Comparison of ENCODE assay signal across 15 mouse cellular contexts in the genomic region with DNA sequence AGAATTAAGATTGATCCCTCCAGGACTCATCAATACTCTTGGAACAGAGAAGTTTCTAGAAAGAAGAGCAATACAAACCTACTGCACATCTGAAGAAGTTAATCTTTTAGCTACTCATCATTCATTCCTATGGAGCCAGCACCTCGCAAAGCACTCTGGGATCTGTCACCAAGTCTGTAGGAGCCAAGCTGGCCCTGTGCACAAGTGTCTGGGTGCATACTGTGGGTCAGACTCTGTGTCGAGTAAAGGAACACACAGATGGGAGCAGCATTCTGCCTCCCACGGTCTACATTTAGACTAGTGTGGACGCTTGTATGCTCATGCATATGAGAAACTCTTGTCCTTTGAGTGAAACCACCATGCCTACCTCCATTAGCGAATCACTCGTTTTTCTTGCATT.
"Had no signal": no experiment of that assay in that cellular context is flagged by ENCODE, and none has a peak within 500 bp of the region (broad histone marks: within the 10 kb centered on the region; RNA-seq: fewer than 3 reads in every experiment).

No protein-coding gene starts in this region.

- H3K4me1 ChIP-seq: midbrain, embryonic 10.5 days; midbrain, embryonic 12.5 days; neural tube, embryonic 13.5 days; neural tube, embryonic 15.5 days; stomach, embryonic 15.5 days had no signal

- H3K27me3 ChIP-seq: midbrain, embryonic 12.5 days; neural tube, embryonic 13.5 days; neural tube, embryonic 15.5 days; stomach, embryonic 15.5 days had no signal

- H3K4me3 ChIP-seq: midbrain, embryonic 10.5 days; midbrain, embryonic 12.5 days; myocyte; neural tube, embryonic 13.5 days; neural tube, embryonic 15.5 days; stomach, embryonic 15.5 days had no signal

- ATAC-seq: midbrain, embryonic 16.5 days had no signal

- H3K27ac ChIP-seq: midbrain, embryonic 10.5 days; midbrain, embryonic 12.5 days; neural tube, embryonic 13.5 days; neural tube, embryonic 15.5 days; stomach, embryonic 15.5 days; stomach, postnatal 0 days had no signal

- DNase-seq: lung, adult 18-20 months; lung, embryonic 14.5 days; midbrain, embryonic 14.5 days; retina, postnatal 1 day; thymus, adult 2 months; thymus, postnatal 25 days; thymus, postnatal 4 days had no signal

- H3K9ac ChIP-seq: lung, embryonic 14.5 days; midbrain, embryonic 12.5 days; neural tube, embryonic 13.5 days; neural tube, embryonic 15.5 days; stomach, embryonic 15.5 days had no signal

- H3K9me3 ChIP-seq: midbrain, embryonic 10.5 days; midbrain, embryonic 12.5 days; neural tube, embryonic 13.5 days; neural tube, embryonic 15.5 days; stomach, embryonic 15.5 days had no signal

- H3K4me2 ChIP-seq: lung, embryonic 14.5 days; midbrain, embryonic 12.5 days; neural tube, embryonic 13.5 days; neural tube, embryonic 15.5 days; stomach, embryonic 15.5 days had no signal
